Mouse (Mus musculus): ENCODE data around the gene Optc. TPM values are rescaled to one million over a fixed set of nuclear protein-coding genes. Genes with fewer than 3 reads are reported as not detected.

Gene Optc
- 1 to 10 TPM; 2.0 to 2.1 TPM for total RNA-seq (2021)

DNA sequence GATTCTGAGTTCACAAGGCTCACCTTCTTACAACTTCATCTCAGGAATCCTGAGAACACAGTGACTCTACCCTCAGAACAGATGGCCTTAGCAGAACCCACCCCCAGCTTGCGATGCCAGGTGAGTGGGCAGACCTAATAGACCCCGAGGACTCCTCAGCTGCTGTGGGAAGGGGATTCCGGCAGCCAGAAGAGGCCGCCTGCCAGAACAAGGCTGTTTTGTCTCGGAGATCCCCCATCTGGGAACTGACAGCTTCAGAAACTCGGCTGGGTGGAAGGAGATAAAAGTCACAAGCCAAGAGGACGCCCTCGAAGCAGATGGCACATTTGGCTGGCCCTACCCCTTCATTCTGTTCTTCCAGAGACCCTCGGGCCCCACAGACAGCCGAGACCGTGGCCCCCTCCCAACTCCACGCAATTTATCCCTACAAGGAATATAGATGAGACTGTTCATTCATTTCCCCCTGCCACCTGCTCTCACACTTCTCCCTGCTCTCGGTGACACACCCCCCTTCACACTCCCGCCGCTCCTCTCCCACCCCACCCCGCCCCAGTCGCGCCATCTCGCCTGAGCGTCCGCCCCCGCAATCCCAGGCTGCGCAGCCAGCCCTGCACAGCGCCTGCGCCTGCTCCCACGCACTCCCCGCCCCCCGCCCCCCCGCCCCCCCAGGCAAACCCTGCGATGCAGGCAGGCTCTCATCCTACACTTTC, at the start of gene Optc:
TSS of gene Optc (minus strand) at position 51 of the 710 bp plus-strand sequence.
- DNase-seq (ENCODE audit: extremely low spot score in 1 of 2, low spot score in 2 of 2): peak; percentile 71 to 89
- intact Hi-C loops (cut with DNase I): no loop called here

DNA sequence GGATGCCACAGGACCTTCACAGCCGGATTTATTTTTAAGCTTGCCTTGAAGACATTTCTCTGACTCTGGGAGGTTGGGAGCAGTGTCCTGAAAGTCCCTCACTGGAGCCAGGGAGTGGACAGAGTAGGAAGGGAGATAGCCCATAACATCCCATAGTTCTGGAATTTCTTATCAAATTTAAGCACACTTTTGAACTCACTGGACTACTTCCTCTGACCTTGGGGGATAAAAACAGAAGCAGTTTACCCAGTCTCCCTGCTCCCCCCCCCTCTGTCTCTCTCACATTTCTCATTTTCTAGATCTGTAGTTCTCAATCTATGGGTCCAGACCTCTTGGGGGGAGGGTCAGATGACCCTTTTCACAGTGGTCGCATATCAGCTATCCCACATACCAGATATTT, 46.2 kb upstream of the Optc start:
- intact Hi-C loops (cut with DNase I): no loop called here

DNA sequence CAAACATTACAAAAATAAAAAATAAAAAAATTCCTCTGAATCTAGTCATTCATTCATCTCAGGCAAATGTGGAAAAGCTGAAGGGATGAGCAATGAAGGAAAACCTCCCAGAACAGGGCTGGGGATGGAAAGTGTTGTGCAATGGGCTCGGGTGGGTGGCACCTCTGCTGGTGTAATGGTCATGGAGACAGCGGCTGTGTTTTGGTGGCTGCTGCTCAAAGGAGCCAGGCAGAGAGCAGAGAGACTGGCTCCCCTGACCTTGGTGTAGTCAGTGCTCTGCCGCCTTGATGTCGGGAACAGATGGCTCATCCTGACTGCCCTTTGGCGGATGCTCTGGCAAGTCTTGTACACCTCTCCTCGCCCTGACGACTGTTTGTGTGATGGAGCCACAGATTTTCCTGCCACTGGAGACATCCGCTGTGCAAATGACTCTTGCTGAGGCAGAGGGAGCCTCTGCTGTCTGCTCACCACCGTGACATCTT, 45.5 kb upstream of the Optc start:
- DNase-seq (ENCODE audit: extremely low spot score in 1 of 2, low spot score in 2 of 2): no peak
- intact Hi-C loops (cut with DNase I): no loop called here

More for the DNA sequence above, 46.2 kb upstream of the Optc start:
- no peak for DNase-seq (ENCODE audit: extremely low spot score in 1 of 2, low spot score in 2 of 2)

DNA sequence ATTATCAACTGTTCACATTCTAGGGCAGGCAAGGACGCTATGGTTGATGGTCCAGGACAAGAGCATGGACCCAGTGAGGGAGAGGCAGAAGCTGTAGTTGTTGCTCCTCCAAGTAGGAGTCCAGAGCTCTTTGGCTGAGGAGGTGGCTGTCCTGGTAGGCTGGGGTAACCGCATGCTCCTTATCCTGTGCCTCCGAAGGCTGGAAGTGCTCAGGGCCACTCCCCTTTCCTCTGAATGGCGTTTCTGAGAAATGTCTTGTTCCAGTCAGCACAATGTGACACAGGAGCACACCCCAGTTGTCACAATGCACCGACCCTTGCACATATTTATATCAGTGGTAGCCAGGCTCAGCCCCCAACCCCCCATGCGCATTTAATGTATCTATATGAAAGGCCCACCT, 43.8 kb upstream of the Optc start:
- intact Hi-C loops (cut with DNase I): no loop called here

DNA sequence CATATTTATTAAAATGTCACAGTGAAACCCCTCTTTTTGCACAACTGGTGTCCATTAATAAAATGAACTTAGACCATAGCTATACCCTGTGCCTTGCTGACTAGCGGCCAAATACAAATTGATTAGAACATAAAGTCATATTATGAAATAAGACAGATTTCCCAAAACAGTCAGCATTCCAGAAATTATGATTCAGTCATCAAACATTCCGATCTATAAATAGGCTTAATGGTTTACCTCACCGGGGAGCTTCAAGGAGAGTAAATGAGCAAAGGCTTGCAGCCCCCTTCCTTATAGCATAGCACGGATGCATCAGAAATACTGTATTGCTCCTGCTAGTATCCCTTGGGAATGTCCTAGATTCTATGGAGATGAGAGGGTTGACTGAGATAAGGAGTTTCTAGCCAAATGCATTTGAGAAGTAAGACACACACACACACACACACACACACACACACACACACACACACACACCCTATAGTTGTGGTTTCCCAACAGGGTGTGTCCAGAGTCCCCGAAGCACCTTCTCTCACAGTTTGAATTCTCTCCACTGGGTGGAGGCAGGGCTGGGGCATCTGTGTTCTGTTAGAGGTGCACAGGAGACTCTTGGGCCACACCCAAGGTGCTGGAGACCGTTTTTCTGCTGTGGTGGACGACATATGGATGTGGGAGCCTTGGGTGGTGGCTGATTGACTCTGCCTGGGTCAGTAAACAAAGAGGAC, 42.4 kb upstream of the Optc start:
- no peak for DNase-seq (ENCODE audit: extremely low spot score in 1 of 2, low spot score in 2 of 2)
- intact Hi-C loops (cut with DNase I): no loop called here

More for the DNA sequence above, 43.8 kb upstream of the Optc start:
- no peak for DNase-seq (ENCODE audit: extremely low spot score in 1 of 2, low spot score in 2 of 2)

DNA sequence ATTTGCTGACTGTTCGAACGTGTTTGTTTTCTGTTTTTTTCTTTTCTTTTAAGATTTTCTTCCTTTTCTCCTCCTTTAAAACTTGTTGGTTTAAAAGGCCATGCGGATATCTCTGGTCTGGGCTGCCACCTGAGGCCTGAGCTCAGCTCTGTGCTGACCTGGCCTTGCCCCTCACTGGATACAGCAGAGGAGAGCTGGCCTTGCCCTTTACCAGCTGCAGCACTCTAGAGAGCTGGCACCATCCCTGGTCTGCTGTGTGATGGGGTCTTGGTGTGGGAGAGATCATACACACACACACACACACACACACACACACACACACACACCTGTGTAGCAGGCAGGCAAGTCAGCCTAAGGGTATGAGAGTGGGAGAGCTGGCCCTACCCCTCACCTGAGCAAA, 37.3 kb upstream of the Optc start:
- intact Hi-C loops (cut with DNase I): no loop called here
- DNase-seq (ENCODE audit: extremely low spot score in 1 of 2, low spot score in 2 of 2): no peak

DNA sequence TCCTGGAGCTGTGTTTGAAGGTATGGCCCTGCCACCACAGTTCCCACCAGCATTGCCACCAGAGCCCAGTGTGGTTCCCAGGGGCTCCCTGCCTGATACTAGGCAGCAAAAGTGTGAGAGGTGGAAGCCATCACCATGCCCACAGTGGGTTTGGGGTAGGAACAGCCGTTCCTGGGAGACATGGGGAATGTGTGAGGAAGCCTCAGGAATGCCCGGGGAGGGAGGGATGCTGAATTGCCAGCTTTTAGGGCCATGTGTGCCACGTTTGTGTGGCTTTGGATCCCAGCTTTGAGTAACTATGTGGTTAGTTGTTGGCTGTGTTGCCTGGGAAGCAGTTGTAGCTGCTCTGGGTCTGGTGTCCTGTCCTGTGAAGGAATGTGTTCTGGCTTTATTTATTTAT, 34.1 kb upstream of the Optc start:
- no peak for DNase-seq (ENCODE audit: extremely low spot score in 1 of 2, low spot score in 2 of 2)
- intact Hi-C loops (cut with DNase I): no loop called here

DNA sequence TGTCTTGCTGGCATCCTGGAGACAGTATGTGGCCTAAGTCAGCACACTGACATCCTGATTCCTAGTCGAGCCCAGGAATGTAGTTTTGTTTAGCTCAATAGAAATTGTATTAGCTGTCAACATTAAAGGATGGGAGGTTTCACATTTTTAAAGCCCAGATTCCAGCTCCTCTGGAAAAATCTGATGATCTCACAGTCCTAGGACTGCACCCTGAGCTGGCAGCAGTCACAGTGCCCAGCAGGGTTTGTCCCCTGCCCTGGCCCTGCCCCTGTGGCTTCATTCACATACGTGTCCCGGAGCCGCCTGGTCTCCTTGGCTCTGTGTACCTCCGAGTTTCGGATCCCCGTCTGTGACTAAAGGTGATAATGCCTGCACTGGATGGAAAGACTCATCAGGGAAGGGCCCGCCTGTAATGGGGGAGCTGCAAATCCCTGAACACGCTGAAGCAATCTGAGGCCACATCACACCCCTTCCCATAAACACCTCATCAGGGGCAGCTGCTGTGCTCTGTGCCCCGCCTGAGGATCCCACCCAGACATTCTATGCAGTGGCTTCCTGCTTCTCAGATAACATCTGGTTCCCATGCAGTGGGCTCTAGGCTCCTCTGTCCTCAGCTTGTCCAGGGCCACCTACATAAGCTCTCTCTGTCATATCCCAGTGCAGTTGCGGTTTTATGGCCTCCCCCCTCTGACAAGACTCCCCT, 33.5 kb upstream of the Optc start:
- no peak for DNase-seq (ENCODE audit: extremely low spot score in 1 of 2, low spot score in 2 of 2)
- intact Hi-C loops (cut with DNase I): no loop called here

DNA sequence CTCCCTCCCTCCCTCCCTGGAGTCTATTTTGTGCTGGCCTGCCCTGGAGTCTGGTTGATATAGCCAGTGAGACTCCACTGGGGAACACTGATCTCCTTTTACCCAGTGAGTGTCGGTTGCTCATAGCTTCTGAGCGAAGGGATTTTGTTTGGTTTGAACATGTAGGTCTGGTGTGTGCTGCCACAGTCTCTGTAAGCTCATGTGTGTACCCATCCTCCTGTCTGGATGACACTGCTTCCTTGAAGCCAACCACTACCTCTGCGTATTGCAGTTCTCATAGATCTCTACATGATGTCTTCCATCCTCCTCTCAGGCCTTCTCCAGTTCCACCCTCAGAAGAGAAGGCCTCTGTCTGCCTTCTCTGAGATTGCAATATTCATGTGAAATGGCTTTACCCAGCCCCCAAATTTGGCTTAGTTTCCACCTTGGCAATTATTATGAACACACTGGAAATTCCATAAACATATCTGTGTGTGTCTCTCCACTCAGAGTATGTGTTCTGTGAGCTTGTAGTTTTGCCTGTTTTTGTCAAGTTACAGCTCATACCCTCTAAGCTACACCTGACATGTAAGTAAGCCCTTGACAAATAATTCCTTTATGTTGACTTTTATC, 32.8 kb upstream of the Optc start:
- intact Hi-C loops (cut with DNase I): no loop called here
- DNase-seq (ENCODE audit: extremely low spot score in 1 of 2, low spot score in 2 of 2): no peak

DNA sequence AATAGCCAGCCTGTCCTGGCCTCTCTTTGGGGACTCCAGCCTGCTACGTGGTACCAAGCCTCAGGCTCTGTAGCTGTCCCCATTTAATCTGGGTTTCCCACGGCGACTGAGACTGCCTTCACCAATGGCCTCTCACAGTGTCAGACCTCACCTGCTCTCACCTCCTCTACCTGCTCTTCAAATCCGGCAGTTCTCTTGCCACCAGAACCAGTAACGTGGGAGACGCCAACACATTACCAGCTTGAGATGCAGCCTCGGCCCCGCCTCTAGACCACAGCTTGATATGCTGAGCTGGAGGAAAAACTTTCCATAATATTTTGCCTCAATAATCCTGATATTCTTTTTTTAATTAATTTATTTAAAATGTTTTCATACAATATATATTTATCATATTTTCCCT, 31.9 kb upstream of the Optc start:
- intact Hi-C loops (cut with DNase I): no loop called here
- no peak for DNase-seq (ENCODE audit: extremely low spot score in 1 of 2, low spot score in 2 of 2)

DNA sequence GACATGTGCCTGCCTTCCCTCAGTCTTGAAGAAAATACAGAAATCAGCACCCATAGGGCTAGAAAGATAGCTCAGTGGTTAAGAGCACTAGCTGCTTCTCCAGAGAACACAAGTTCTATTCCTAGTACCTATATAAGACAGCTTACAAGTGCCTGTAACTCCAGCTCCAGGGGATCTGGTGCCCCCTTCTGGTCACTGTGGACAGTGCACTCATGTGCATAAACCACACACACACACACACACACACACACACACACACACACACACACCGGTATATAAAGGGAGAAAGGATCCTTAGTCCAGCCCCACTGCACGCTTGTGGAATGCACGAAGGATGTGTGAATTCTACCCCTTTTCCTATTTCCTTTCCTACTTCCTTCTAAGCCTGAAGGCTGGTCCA, 28.4 kb upstream of the Optc start:
- DNase-seq (ENCODE audit: extremely low spot score in 1 of 2, low spot score in 2 of 2): no peak
- intact Hi-C loops (cut with DNase I): no loop called here

DNA sequence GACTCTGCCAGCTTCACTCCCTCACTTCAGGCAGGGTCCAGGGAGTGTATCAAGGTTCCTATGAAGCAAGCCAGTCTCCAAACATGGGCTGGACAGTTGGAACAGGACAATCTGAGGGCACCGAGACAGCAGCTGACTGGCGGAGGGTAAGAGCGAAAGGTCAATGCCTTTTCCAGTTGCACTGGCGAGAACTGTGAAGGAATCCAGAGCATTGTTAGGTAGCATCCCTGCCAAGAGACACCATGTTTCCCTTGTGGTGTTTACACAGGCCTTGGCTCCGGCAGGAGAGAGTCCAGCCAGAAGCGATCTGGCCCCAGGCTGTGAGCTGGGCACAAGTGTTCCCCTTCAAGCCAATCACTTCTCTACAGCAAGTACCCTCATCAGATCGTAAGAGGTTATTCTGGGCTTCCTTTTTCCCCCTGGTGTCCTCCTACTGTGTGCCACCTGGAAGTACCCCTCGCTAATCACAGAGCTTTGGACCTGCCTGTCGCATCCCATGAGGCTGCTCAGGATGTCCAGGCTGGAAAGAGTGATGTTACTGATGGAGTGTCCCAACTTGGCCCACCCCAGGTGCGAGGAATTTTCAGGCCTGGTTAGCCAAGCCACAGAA, 26.7 kb upstream of the Optc start:
- intact Hi-C loops (cut with DNase I): no loop called here
- peak in 1 of 2 experiments; percentile 30 for DNase-seq (ENCODE audit: extremely low spot score in 1 of 2, low spot score in 2 of 2)

DNA sequence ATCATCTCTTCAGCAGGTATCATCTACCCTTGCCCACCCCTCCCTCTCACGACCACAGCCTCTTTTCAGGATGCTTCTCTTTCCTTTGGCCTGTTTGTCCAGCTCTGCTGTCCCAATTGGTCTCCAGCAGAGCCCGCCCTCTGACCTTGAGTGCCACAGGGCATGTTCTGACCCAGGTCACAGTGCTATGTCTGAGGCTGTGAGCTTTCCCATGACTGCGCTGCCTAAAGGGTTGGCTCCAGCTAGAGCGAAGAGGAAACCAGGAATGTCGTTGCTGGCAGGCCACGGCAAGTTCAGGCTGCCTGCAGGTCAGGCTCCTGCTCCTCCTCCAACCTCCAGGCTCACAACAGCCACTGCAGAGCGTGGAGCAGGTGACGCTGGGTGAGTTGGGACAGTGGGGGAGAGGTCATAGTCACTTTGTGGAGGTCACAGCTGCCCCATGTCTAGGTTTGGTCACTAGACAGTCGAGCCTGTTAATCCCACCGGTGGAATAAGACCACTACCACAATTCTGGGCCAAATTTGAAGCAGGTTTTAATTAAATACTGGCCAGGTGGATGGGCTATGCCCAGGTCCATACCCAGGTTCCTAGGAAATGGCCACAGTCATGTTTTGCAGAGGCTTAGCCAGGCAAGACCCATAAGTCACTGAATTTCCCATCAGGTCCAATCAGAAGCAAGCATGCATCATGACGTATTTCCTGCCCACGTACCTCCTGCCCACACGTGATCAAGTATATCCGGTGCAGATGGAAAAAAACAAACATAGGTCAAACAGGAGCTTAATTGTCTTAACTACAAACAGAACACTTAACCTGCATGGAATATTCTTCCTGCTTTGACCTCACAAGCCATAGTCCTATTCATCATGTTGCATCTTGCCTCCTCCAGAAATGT, 25.7 kb upstream of the Optc start:
- DNase-seq (ENCODE audit: extremely low spot score in 1 of 2, low spot score in 2 of 2): peak in 1 of 2 experiments; percentile 30
- intact Hi-C loops (cut with DNase I): no loop called here

DNA sequence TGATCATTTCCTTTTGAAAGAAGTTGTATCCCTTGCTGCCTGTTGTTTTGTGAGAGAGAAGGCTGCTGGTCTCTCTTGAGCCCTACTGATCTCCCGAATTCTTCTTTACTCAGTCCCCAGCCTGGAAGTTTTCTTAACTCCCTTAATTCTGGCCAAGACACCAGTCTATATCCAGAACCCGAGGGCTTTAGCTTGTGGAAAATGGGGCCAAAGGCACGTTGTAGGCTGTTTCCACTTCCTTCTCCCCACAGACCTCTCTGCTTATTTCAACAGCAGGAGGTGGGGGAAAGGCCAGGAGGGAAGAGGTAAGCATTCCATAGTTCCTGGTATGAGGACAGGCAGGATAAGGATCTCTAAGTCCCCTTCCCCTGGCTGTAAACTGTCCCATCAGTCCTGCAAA, 22.2 kb upstream of the Optc start:
- no peak for DNase-seq (ENCODE audit: extremely low spot score in 1 of 2, low spot score in 2 of 2)
- intact Hi-C loops (cut with DNase I): no loop called here

DNA sequence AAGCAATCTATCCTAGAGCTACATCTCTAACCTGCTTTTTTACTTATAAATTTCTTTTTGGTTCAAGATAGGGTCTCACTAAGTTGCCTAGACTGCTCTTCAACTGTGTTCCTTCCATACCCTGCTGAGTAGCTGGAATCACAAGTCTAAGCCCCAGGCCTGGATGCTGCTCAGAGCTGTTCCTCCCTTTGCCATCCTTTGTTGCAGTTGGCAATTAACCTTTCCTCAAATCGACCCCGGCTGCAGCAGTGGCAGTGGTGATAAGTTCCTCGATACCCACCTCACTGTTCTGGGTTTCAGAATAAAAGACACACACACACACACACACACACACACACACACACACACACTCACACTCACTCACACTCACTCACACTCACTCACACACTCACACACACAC, 17.4 kb upstream of the Optc start:
- no peak for DNase-seq (ENCODE audit: extremely low spot score in 1 of 2, low spot score in 2 of 2)
- intact Hi-C loops (cut with DNase I): no loop called here

DNA sequence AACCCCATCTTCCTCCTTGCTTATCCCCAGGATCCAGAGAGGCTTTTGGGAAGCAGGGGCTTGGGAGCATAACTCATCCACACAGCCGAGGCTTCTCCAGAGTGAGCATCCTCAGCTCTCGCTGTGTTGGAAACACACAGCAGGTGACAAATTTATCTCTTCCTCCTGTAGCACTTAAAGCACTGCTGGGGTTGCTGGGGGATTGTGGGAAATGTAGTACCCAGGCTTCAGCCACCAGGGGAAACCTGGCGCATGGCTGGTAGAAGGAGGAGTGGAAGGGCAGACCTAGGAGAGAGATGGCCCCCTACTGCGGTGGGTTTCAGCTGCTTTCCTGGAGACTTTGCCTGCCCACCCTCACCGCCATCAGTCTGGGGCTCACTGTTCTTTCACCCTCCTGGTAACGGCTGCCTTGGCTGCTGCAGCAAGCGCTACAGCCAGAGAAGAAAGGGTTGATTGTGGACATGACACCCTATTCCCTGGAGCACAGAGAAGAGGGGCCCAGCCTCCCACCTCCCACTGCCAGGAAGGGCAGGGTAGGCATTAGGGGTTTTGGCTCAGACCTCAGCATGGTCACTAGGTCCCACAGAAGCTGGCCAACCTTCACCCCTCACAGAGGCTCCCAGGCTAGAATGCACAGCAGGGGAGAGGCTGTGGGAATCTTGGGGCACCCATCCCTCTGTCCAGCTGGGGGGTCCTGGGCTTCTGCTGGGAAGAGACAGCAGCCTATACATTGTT, 16.5 kb upstream of the Optc start:
- DNase-seq (ENCODE audit: extremely low spot score in 1 of 2, low spot score in 2 of 2): no peak

DNA sequence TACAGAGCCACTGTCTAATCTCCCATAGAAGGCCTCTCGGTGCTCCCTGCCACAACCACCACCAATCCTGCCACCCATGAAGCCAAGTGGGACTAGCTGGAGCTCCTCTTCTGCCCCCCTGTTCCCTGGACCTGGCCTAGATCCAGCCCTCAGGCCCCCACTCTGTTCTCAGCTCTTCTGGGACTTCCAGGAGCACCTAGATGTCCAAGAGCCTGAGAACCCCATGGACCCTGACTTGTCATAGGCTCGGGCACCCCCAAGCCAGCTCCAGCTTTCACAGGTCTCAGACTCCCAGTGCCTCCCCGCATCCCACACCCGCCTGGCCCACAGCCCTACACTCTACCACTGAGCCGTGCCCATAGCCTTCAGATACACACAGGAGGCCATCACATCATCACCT, 15.3 kb upstream of the Optc start:
- intact Hi-C loops (cut with DNase I): no loop called here
- no peak for DNase-seq (ENCODE audit: extremely low spot score in 1 of 2, low spot score in 2 of 2)

More for the DNA sequence above, 16.5 kb upstream of the Optc start:
- intact Hi-C loops (cut with DNase I): no loop called here
